Mouse (Mus musculus): ENCODE results near the gene Shd.

- TF ChIP-seq CTCF (IDR thresholded peaks at IDR 0.05; ENCODE audit: control insufficient read depth, insufficient read depth, low read length): no peak
- no peak for TF ChIP-seq POLR2A (IDR thresholded peaks at IDR 0.05; ENCODE audit: borderline replicate concordance, control insufficient read depth, low read depth, low read length)
Observed at GRCm38 (mm10) chr17:56010255-56010654, 40.0 kb downstream of the Shd start.
